Mouse (Mus musculus): ENCODE results near the gene Zcwpw1.

DNA sequence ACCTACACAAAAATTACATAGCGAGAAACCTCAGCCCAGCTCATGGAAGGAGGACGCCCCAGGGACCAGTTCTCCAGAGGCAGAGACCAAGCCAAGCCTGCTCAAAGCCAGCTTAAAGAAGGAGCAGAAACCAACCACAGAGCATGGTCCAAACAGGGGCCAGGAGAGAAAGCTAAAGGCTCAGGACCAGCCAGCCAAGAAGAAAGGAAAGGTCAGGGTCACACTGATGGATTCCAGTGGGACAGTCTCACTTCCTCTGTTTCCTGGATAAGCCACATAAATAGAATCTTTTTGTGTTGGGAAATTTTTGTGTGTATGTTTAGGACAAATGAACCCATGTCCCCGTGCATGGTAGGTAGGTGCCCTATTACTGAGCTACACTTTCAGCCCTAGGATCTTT is 9.0 kb downstream of the Zcwpw1 start:
- TF ChIP-seq POLR2A (IDR thresholded peaks at IDR 0.05; ENCODE audit: extremely low read depth, insufficient read depth, low read length) (no peak), CTCF (IDR thresholded peaks at IDR 0.05; ENCODE audit: extremely low read depth, insufficient read depth, low read length) (no peak)

All from cortical plate, adult 2 months (tissue).